Mouse (Mus musculus) midbrain, postnatal 0 days (tissue): Measurements from ENCODE around the gene Itsn1. TPM values are rescaled to one million over a fixed set of nuclear protein-coding genes. Genes with fewer than 3 reads are reported as not detected.

Experiments used
- ATAC-seq: fragments of 200-750 bp; cut with Nextera tagmentation; 2 replicates; pipeline ENCODE4 v1.8.0; 2017; ENCODE audit warnings: moderate number of reproducible peaks, mild to moderate bottlenecking, moderate TSS enrichment, moderate library complexity; ENCODE audit not compliant: low FRiP score
- DNase-seq: peaks from one replicate; pipeline ENCODE4 v3.0.0-alpha.2; 2015; ENCODE audit warnings: low spot score
- H3K27ac ChIP-seq: fragments of 300-500 bp; sonication (generic); 2 replicates; pipeline ENCODE4 v1.5.1; 2014; ENCODE audit warnings: low read depth, mild to moderate bottlenecking, low read length, mixed read lengths
- H3K27me3 ChIP-seq: fragments of 300-500 bp; sonication (generic); 2 replicates; pipeline ENCODE4 v1.6.1; 2014; ENCODE audit warnings: low read length, control low read depth, mixed read lengths; ENCODE audit not compliant: insufficient read depth
- H3K36me3 ChIP-seq: fragments of 300-500 bp; sonication (generic); 2 replicates; pipeline ENCODE4 v1.6.1; 2014; ENCODE audit warnings: low read length, control low read depth, mixed read lengths; ENCODE audit not compliant: insufficient read depth
- H3K4me1 ChIP-seq: fragments of 300-500 bp; sonication (generic); 2 replicates; pipeline ENCODE4 v1.6.1; 2014; ENCODE audit warnings: mild to moderate bottlenecking, control low read depth, antibody characterized with exemption, low read length, mixed read lengths; ENCODE audit not compliant: insufficient read depth
- H3K4me2 ChIP-seq: fragments of 300-500 bp; sonication (generic); 2 replicates; pipeline ENCODE4 v1.6.1; 2014; ENCODE audit warnings: low read depth, mild to moderate bottlenecking, low read length, mixed read lengths; ENCODE audit not compliant: poor library complexity, severe bottlenecking
- H3K4me3 ChIP-seq: fragments of 300-500 bp; sonication (generic); 2 replicates; pipeline ENCODE4 v1.5.1; 2014; ENCODE audit warnings: low read depth, mild to moderate bottlenecking, low read length, moderate library complexity
- H3K9ac ChIP-seq: fragments of 300-500 bp; sonication (generic); replicated peaks from 2 replicates; pipeline ENCODE4 v1.6.1; 2014; ENCODE audit warnings: mild to moderate bottlenecking, low read length, moderate library complexity, mixed read lengths; ENCODE audit not compliant: poor library complexity, severe bottlenecking
- H3K9me3 ChIP-seq: fragments of 300-500 bp; sonication (generic); 2 replicates; pipeline ENCODE4 v1.6.1; 2016; ENCODE audit warnings: low read length, control low read depth
- CTCF ChIP-seq: IDR thresholded peaks from 2 replicates; pipeline ENCODE4 v1.5.1; 2016; ENCODE audit warnings: antibody characterized with exemption, mild to moderate bottlenecking
- WGBS: fragments of 180-500 bp; shearing (Covaris S2); extraction: QIAGEN DNeasy Blood & Tissue Kit; methylation state at CpG from one replicate; pipeline ENCODE4 v1.1.7; 2014; 5-methylcytosine and 5-hydroxymethylcytosine counted together
- polyA plus RNA-seq: library from polyadenylated mRNA; unstranded; fragments of >200 nt; fragmentation: Nextera tagmentation; extraction: Ambion mirVana; gene quantifications from 2 replicates; pipeline ENCODE4 v1.2.1, GENCODE M21; 2015
- total RNA-seq: library from RNA; depleted of rRNA; stranded (reverse); fragments of >200 nt; gene quantifications from 2 replicates; pipeline ENCODE4 v1.2.3, GENCODE M21; 2014

The Itsn1 gene
- total and polyA plus RNA-seq, 2 experiments from 2014 or later: 34.0 to 78.7 TPM

- H3K4me3 ChIP-seq: no peak overlapping the region
- WGBS: 94% methylated on average over 8 of the region's 8 CpGs
- peaks cover 61% of the 10 kb centered on the region for H3K36me3 ChIP-seq
- no peak overlapping the region for H3K9ac ChIP-seq
- no peaks in the 10 kb centered on the region for H3K9me3 ChIP-seq
- no peak for TF ChIP-seq CTCF
- H3K27me3 ChIP-seq: no peaks in the 10 kb centered on the region
- no peak overlapping the region for H3K27ac ChIP-seq
- DNase-seq (no peak), ATAC-seq (no peak)
- H3K4me2 ChIP-seq: no peak overlapping the region
- no peaks in the 10 kb centered on the region for H3K4me1 ChIP-seq
Measured at GRCm38 (mm10) chr16:91924426-91924825, 195.3 kb downstream of the Itsn1 start.

DNA sequence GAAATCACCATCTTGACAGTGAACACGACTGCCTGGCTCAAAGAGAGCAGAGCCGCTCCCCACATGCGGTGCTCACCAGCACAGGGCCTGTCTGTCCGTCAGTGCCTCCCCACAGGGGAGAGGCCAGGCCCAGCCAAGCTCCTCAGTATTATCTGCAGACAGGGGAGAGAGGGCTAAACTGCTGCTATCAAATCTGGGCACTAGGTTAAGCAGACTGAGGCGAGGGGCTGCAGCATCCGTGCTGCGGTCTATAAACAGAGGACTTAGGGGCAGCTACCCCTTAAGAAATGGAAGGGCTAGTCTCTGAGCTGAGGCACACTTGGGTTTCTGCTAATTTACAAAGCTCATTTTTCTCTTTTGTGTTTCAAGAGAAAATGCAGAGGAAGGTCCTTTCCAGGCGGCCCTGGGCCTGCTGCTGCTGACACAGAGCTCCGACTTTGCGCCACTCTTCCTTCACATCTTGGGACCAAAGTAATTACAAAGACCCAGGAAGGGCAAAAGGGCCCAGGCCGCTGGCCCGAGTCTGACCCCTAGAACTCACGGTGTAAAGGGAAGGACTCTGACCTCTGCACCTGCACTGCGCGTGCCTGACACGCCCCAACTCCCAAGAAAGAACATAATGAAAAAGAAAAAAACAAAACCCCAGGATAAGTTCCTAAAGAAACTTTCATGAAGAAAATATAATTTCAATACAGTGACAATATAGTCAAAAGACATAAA, 199.0 kb downstream of the Itsn1 start:
- H3K4me1 ChIP-seq: 0 out of 2 replicates have a peak, but pooled peaks cover 6% of the 10 kb centered on the region
- no peak for TF ChIP-seq CTCF
- no peak overlapping the region for H3K9ac ChIP-seq
- WGBS: 89% methylated on average over 16 of the region's 16 CpGs
- H3K27me3 ChIP-seq: no peaks in the 10 kb centered on the region
- H3K36me3 ChIP-seq: peaks cover 67% of the 10 kb centered on the region
- no peaks in the 10 kb centered on the region for H3K9me3 ChIP-seq
- no peak overlapping the region for H3K4me3 ChIP-seq
- H3K4me2 ChIP-seq: no peak overlapping the region
- H3K27ac ChIP-seq: no peak overlapping the region
- DNase-seq: no peak
- no peak for ATAC-seq

DNA sequence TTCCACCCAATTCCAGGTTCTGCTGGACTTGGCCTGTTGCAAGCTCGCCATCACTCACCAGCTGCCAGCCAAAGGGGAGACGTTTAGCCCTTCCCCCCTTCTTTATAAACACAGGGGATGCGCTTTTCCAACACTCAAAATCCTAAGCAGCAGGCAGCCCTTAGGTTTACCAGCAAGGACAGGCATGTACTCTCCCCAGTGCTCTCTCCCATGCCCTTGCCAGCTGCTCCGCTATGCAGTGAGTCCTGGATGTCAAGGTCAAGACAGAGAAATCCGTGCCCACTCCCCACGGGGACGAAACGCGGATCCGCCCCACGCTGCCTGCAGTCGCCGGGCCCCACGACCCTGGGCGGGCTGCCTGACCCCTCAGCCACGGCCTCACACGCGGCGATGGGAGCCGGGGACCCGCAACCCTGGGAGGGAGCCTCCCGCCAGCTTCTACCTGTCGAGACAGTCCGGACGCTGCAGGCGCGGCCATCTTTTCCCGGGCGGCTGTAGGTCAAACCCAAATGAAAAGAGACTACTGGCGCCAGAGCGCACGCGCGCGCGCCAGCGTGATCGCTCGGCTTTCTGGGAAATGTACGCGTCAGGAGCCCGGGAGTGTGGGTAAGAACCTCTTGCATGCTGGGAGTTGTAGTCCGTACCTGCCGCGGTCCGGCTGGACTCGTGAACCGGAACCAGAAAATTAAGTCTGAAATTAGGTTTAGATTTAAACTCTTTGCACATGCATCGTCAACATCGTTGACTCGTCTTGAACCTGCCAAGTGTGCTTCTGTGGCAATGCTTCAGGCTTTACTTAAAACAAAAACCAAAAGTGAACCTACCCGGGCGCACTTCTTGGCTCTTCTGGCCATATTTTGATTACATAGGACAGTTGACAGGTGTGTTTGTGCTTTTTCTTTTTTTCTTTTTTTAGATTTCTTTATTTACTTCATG, 202.3 kb downstream of the Itsn1 start:
- 1% methylated on average over 53 of the region's 53 CpGs for WGBS
- H3K4me1 ChIP-seq: 0 out of 2 replicates have a peak, but pooled peaks cover 6% of the 10 kb centered on the region
- peak overlapping the region; percentile 84 for H3K27ac ChIP-seq
- peaks cover 35% of the 10 kb centered on the region for H3K36me3 ChIP-seq
- ATAC-seq: peak; percentile 91
- TF ChIP-seq CTCF: no peak
- H3K27me3 ChIP-seq: no peaks in the 10 kb centered on the region
- no peaks in the 10 kb centered on the region for H3K9me3 ChIP-seq
- peak overlapping the region; percentile 74 for H3K4me3 ChIP-seq
- peak overlapping the region; percentile 68 for H3K4me2 ChIP-seq
- H3K9ac ChIP-seq: peak overlapping the region; percentile 89
- peak; percentile 98 for DNase-seq

DNA sequence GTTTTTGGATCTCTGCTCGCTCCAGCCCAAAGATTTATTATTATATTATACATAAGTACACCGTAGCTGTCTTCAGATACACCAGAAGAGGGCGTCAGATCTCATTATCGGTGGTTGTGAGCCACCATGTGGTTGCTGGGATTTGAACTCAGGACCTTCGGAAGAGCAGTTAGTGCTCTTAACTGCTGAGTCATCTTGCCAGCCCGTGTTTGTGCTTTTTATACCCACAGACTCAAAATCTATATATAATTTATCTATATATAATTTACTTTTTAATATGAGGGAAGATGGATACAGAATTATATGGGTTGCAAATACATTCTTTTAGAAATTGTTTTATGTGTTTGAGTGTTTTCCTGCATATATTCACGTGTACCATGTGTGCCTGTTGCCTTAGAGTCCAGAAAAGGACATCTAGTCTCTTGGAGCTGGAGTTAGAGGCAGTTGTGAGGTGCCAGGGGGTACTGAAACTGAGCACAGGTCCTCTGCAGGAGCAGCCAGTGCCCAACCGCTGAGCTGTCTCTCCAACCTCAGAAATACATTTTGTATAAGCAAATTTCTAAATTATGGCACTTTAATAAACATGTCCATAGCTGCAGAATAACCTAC, 203.1 kb downstream of the Itsn1 start:
- Histone ChIP-seq H3K9ac (no peak overlapping the region), H3K4me3 (peak overlapping the region; percentile 74), H3K27me3 (no peaks in the 10 kb centered on the region), H3K9me3 (no peaks in the 10 kb centered on the region), H3K4me2 (peak overlapping the region; percentile 47), H3K27ac (no peak overlapping the region), H3K36me3 (peaks cover 27% of the 10 kb centered on the region), H3K4me1 (0 out of 2 replicates have a peak, but pooled peaks cover 6% of the 10 kb centered on the region)
- TF ChIP-seq CTCF: peak; percentile 43; the same call in 1 of the 2 replicates
- DNase-seq: no peak
- 51% methylated on average over 8 of the region's 8 CpGs for WGBS
- ATAC-seq: no peak

GRCm38 (mm10) chr16:91932843-91933518, 203.9 kb downstream of the Itsn1 start:
- no peak overlapping the region for H3K27ac ChIP-seq
- DNase-seq (no peak), ATAC-seq (no peak)
- H3K9ac ChIP-seq: no peak overlapping the region
- no peak overlapping the region for H3K4me3 ChIP-seq
- no peak for TF ChIP-seq CTCF
- H3K4me1 ChIP-seq: 0 out of 2 replicates have a peak, but pooled peaks cover 6% of the 10 kb centered on the region
- H3K9me3 ChIP-seq: no peaks in the 10 kb centered on the region
- H3K27me3 ChIP-seq: no peaks in the 10 kb centered on the region
- 65% methylated on average over 8 of the region's 10 CpGs for WGBS
- H3K36me3 ChIP-seq: peaks cover 19% of the 10 kb centered on the region
- no peak overlapping the region for H3K4me2 ChIP-seq
